Mouse (Mus musculus) urinary bladder, postnatal 14 days (tissue): ENCODE results near the gene Lrrc8d.

Experiments
- DNase-seq: peaks from one replicate; pipeline ENCODE4 v3.0.0; 2021; ENCODE audit warnings: low spot score

Gene Lrrc8d

DNA sequence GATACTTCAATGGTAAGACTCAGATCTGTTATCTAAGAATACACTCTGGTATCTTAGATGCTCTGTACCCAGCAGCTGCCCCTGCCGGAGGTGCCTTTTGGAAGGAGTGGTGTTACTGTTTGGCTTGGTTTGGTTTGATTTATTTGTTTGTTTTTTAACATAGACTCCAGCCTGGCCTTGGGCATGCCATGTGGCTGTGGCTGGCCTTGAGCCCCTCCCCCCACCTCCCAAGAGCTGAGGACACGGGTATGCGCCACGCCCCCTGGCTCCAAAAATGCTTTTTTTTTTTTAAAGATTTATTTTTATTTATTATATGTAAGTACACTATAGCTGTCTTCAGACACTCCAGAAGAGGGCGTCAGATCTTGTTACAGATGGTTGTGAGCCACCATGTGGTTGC, 65.6 kb downstream of the Lrrc8d start:
- DNase-seq: no peak

DNA sequence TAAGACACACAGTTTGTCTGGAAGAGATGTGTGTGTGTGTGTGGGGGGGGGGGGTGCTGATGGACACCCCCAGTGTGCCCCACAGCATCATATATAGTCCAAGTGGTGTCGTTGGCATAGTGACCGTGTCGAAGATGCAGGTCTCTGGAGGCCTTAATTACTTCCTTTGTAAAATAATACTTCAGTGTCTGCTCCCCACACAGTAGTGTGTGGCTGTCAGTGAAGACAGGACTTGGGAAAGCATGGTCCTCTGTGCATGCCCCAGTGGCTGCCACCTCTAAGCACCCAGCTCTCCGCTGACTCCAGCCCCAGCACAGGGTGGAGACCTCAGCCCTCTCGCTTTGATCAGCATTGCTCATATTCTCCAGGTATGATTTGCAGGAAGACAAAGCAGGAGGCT, 76.6 kb downstream of the Lrrc8d start:
- no peak for DNase-seq

DNA sequence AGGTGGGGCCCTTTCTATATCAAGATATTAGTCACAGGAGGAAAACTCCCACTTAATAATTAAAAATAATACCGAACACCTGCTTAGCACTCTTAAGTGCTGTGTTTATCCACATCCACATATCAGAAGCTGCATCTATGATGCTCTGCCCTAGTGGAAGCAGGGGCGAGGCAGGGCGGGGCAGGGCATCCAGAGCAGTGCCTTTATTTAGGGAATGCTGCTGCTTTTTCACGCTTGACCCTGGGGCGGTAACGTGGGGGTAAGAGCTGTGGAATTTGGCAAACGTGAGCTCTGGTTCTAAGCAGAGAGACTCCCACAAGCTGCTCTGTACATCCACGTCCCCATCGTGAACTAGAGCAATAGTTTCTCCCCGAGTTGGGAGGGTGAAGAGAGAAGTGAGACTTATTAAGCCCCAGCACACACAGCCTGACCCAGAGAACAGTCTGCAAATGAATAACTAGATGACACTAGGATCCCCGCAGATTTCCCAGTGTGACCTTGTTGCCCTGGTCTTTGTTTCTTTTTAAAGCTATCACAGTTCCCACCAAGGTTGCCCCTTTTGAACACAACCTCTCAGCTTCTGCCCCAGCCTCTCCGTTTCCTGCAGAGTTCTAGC, 77.3 kb downstream of the Lrrc8d start:
- DNase-seq: no peak

DNA sequence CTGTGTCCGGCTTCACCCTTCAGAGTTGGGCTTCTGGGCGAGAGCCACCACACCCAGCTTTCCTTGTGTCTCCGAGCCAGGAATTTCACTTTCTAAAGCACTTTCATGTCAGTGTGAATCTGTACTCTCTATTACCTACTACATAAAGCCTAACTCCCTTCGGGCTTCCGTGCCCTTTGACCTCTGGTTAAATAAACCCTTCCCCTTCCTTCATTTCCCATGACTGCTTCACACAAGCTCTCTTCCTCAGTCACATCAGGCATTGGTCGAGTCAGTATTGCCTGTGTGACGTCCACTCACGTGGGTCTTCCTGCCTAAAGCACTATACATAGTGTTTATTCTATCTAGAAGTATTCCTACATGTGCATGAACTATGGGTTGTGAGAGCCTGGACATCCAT, 77.9 kb downstream of the Lrrc8d start:
- DNase-seq: no peak

GRCm38 (mm10) chr5:105778189-105778588, 78.4 kb downstream of the Lrrc8d start:
- DNase-seq: no peak

GRCm38 (mm10) chr5:105778723-105779122, 79.0 kb downstream of the Lrrc8d start:
- no peak for DNase-seq

GRCm38 (mm10) chr5:105779331-105779730, 79.6 kb downstream of the Lrrc8d start:
- DNase-seq: peak; percentile 68

GRCm38 (mm10) chr5:105783848-105784247, 84.1 kb downstream of the Lrrc8d start:
- DNase-seq: no peak

DNA sequence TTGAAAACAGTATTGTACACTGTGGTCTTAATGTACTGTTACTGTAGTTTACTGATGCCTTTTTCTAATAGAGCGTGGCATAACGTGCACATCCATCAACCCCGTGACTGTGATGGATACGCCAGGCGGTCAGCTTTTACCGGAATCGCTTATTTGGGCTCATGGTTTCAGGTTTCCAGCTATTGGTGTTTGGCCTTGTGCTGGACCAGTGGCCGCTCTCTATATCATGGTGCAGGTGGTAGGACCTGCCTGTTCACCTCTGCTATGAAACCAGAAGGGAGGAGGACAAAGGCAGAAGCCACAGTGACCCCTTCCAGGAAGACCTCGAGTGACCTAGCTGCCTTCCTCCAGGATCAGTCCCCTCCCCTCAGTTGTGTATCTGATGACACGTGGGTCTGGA, 85.0 kb downstream of the Lrrc8d start:
- DNase-seq: no peak

GRCm38 (mm10) chr5:105787577-105787976, 87.8 kb downstream of the Lrrc8d start:
- peak; percentile 18 for DNase-seq

DNA sequence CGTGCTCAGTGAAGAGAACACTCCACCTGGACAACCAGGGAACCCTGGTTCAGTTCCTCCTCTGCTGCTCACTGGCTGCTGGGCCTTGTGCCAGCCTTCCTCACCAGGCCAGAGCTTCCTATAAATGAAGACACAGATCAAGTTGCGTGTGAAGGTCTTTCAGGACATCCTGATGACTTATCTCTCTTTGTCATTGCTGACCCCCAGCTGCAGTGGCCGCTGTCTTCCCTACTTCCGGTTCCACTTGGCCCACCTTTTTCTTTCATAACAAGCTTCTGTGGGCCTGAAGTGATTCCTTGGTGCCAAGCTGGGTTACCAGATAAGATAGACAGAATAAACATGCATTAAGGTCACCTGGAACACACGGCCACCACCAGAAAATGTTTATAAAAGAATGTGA, 90.0 kb downstream of the Lrrc8d start:
- no peak for DNase-seq

DNA sequence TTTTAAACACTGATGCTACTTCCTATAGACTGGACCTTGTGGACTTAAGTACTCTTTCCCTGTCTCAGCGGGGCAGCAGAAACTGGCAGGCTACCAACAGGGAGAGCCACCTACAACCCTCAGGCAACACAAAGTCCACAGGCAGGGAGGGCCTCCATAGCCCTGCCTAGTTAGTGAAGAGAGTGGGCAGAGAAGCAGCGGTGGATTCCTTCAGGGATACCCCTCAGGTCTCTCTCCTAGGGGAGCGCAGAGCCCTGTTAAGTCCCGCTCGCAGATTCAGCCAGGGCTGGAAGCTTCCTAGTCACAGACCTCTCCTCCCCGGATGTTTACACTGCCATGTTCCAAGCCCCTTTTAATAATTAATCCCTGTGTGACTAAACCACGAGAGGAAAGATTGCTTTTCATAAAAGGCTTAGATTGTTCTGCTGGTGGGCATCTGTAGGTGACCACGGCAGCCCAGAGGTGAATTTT, 92.6 kb downstream of the Lrrc8d start:
- DNase-seq: peak; percentile 33

DNA sequence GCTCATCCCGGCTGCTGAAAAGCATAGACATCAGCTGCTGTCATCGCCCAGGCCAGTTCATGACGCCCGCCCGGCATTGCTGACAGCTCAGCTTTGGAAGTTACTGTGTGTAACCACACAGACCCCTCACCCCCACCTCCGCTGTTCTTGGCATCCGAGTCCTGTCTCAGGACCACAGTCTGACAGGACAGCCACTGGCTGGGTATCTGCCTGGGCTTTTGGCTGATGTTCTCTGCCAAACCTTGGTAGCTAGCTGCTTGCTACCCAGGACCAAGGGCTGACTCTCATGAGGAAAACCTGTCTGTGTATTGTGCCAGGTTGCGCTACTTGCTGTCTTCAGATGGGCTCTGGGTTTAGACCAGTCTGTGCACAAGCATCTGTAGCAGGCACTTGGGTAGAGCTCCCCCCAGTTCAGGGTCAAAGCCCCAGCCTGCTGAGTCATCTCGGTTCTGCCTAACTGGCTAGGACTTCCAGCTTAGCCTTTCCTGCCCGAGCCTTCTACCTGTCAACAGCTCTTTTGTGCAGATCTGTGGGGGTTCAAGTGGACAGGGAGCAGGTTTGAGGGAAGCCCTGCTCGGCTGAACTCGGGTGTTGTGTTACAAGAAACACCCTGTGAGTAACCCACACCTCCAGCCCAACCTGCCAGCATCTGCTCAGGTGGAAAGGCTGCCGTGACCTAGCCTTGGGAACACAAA, 93.2 kb downstream of the Lrrc8d start:
- peak; percentile 55 for DNase-seq

- DNase-seq: no peak
Observed at GRCm38 (mm10) chr5:105793548-105793940, 93.8 kb downstream of the Lrrc8d start.

DNA sequence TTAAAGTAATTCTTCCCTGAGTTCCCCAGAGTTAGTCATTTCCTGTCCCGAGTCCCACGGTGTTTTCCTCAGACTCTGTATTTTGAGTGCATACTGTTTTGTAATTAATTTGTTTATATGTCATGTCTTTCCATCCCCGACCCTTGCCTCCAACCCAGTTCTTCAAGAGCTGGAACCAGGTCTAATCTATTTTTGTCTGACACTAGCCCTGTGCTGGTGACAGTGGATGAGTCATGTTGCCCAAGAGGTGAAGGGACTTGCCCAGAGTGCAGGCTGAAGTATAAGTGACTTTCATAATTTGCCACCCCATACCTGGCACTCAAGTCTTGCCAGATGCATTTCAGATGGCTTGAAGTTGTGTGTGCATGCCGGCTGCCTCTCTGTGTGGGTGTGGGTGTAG, 98.7 kb downstream of the Lrrc8d start:
- no peak for DNase-seq

GRCm38 (mm10) chr5:105799850-105800635, 100.3 kb downstream of the Lrrc8d start:
- no peak for DNase-seq

DNA sequence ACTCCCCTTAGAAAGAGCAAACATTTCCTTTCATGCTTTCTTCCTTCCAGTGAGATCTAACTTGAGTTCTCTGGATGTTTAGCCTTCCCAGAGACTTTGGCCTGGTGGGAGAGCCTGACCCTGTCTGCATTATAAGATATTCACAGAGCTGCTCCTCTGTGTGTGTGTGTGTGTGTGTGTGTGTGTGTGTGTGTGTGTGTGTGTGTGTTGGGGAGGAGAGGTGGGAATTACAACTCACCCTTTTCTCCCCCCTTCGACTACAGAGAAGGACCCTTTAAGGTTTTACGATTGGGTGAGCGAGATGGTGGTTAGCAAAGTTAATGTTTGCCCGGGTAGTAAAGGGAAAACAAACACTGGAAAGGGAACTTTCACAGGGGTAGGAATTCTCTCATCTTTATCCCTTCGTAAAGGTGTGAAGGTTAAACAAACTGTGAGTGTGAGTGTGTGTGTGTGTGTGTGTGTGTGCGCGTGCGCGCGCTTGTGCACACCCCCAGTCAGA, 101.3 kb downstream of the Lrrc8d start:
- no peak for DNase-seq

DNA sequence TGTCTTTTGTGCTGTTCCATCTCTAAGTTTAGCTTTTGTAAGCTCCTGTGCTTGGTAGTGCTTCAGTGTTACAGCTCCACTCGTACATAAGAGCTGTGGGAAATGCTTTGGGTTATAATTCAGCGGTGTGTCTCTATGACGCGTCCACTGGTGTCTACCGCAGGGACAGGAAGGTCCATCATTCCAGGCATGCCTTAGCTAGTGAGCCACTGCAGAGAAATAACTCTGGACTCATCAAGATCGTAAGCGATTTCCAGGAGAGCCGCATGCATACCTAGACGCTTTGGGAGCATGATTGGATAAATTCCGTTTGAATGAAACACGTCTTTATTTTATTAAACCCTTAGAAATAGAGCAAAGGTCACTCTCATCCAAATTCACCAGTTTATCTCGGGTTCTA, 106.2 kb downstream of the Lrrc8d start:
- no peak for DNase-seq

GRCm38 (mm10) chr5:105807461-105807860, 107.7 kb downstream of the Lrrc8d start:
- DNase-seq: no peak

GRCm38 (mm10) chr5:105809056-105809455, 109.3 kb downstream of the Lrrc8d start:
- DNase-seq: no peak

DNA sequence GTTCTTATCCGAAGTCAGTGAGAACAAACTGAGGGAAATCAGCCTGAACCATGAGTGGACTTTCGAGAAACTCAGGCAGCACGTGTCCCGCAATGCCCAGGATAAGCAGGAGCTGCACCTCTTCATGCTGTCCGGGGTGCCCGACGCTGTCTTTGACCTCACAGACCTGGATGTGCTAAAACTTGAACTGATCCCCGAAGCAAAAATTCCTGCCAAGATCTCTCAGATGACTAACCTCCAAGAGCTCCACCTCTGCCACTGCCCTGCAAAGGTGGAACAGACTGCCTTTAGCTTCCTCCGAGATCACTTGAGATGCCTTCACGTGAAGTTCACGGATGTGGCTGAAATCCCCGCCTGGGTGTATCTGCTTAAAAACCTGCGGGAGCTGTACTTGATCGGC, 113.3 kb downstream of the Lrrc8d start:
- DNase-seq: no peak

GRCm38 (mm10) chr5:105813974-105814373, 114.2 kb downstream of the Lrrc8d start:
- no peak for DNase-seq

DNA sequence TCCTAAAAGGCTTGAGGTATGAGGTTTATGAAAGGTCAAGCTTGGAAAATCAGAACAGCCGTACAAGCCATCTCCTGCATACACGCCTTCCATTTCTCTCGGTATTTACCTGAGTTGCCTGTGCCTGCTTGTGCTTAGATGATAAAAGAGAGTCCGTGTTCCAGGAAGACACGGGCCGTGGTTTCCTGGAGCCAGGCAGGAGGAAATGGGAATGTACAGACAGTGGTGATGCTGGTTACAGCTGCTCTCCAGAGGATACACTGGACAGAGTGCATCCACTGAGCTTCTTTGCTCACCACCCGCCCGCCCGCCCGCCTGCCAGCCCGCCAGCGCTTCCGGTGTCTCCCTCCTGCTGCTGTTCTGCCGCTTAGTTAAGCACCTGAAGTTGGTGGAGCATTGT, 116.3 kb downstream of the Lrrc8d start:
- DNase-seq: no peak
